Mouse (Mus musculus) CD4-positive, CD25-positive, alpha-beta regulatory T cell, adult 2 months (primary cell): ENCODE data around the gene Serpinb3b.
"Not testable (repeated sequence)": the region's sequence is repeated elsewhere in the genome, so short reads cannot be mapped to it uniquely, and the experiment has no call there.

ENCODE experiments used
- DNase-seq: peaks from one replicate; pipeline ENCODE4 v3.0.0-alpha.2; 2012; ENCODE audit warnings: low read depth, low spot score

Gene Serpinb3b

DNA sequence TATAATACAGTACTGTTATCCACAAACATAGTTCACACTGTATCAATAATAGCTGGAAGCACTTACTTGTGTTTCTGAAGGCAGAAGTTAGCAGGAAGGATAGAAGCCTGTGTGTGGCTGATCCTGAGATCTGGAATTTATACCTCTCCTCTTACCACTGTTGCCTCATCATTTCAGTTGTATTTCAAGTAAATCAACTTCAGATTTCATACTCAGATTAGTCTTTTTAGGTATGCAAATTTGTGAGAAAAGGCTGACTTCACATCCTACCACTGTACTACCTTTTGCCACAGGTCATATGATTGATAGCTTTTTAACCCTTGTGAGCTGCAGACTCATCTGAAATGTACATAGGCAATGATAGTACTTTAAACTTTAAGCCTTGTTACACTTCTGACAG lies at the start of gene Serpinb3b, which contains the start of gene Serpinb3c:
TSS of gene Serpinb3b (minus strand) at position 101 of the 400 bp plus-strand sequence.
TSS of gene Serpinb3c (minus strand) at position 111 of the 400 bp plus-strand sequence.
- not testable (repeated sequence) for DNase-seq

GRCm38 (mm10) chr1:107243170-107243569 lies 35.0 kb downstream of the Serpinb3b start:
- DNase-seq, result not testable (repeated sequence)

GRCm38 (mm10) chr1:107217276-107217675 lies 60.9 kb downstream of the Serpinb3b start:
- DNase-seq, result not testable (repeated sequence)

- not testable (repeated sequence) for DNase-seq
These were observed 150.7 kb downstream of the Serpinb3b start for GRCm38 (mm10) chr1:107127453-107127852.
